Mouse (Mus musculus): Measurements from ENCODE around the gene Trrap. TPM values are rescaled to one million over a fixed set of nuclear protein-coding genes. Genes with fewer than 3 reads are reported as not detected.

Gene Trrap
- total RNA-seq, 2 experiments from 2014 or later = 156 TPM

DNA sequence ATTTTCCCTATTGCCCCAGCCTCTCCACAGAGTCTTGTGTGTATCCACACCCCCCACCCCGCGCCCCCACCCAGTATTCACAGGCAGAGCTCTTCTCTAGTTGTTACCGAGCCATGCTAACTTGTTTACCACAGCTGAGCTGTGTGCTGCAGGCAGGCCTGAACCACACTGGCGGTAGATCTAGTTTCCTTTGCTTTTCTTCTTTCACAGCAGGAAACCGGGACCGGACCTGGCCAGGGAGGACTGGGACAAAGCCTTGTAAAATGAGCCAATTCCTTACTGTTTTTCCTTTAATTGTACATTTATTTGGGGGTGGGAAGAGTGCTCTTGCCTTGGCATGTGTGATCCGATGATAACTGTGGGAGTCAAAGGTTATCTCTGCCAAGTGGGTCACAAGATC lies 101.9 kb downstream of the Trrap start:
- no peak for DNase-seq (ENCODE audit: low spot score in 2 of 2)

GRCm38 (mm10) chr5:144870782-144871181 lies 103.2 kb downstream of the Trrap start:
- no peak for DNase-seq (ENCODE audit: low spot score in 2 of 2)

- DNase-seq (ENCODE audit: low spot score in 2 of 2) = no peak
Observed at GRCm38 (mm10) chr5:144871775-144872174, 104.2 kb downstream of the Trrap start.

DNA sequence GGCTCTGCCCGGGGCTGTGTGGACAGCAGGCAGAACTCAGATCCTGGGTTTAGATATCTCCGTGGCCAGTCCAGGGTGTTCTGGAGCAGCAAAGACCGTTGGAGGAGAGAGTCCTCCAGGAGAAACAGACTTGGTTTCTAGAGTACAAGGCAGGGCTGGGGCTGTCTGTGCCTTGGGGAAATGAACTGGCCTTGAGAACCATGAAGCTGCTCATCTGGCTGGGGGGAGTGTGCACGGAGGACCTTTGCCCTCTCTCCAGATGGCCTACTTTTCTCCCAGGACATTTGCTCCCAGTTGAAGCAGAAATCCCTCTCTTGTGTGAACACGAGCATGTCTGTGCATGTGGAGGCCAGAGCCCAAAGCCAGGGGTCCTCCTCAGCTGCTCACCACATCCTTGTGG lies 104.8 kb downstream of the Trrap start:
- no peak for DNase-seq (ENCODE audit: low spot score in 2 of 2)

- no peak for DNase-seq (ENCODE audit: low spot score in 2 of 2)
Observed at GRCm38 (mm10) chr5:144872867-144873266, 105.3 kb downstream of the Trrap start.

- DNase-seq (ENCODE audit: low spot score in 2 of 2) = no peak
Observed at GRCm38 (mm10) chr5:144875227-144875626, 107.7 kb downstream of the Trrap start.

GRCm38 (mm10) chr5:144875892-144876291 lies 108.4 kb downstream of the Trrap start:
- peak in 1 of 2 experiments; percentile 78 for DNase-seq (ENCODE audit: low spot score in 2 of 2)

DNA sequence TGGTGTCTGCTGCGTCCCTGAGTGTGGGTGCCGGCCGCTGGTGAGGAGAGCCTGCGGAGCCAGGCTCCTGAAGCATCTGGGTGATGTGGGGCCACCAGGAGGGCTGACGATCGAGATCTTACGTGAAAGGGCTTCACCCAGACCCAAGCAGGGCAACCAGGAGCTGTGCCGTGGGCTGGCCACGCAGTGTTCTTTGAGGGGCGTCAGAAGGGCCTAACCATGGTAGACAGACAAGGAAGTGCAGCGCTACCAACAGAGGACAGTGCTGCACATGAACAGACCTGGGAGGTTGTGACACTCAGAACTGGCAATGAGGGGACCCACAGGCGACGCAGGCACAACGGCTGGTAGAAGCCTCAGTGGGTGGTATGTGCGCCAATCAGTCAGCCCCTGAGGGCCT lies 109.5 kb downstream of the Trrap start:
- no peak for DNase-seq (ENCODE audit: low spot score in 2 of 2)

- peak in 1 of 2 experiments; percentile 60 for DNase-seq (ENCODE audit: low spot score in 2 of 2)
Observed at GRCm38 (mm10) chr5:144881670-144882399, 114.3 kb downstream of the Trrap start.

DNA sequence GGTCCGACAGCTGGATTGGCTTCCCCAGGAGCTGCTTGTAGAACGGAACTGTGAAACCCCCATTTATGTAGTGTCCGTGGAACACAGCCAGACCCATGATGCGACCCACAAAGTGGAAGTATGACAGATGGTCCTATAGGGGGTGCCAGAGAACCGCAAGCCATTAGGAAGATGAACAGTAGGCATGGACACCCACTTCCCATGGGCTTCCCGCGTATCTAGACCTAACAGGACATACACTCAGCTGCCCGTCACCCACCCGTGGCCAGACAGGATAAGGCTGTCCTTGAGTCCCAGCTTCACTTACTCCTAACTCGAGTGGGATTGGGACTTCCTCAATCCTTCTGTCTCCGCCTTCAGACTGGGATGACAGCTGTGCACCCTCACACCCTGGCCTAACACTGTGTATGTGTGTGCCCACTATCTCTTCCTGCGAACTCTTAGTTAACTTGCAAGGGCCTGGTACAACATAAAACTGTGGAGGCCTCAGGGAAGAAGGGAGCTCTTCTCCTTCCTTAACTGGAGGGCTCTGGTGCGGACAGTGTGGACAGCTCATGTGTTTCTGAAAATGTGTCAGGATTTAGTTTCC lies 117.2 kb downstream of the Trrap start:
- DNase-seq (ENCODE audit: low spot score in 2 of 2) = peak; percentile 30 to 73

DNA sequence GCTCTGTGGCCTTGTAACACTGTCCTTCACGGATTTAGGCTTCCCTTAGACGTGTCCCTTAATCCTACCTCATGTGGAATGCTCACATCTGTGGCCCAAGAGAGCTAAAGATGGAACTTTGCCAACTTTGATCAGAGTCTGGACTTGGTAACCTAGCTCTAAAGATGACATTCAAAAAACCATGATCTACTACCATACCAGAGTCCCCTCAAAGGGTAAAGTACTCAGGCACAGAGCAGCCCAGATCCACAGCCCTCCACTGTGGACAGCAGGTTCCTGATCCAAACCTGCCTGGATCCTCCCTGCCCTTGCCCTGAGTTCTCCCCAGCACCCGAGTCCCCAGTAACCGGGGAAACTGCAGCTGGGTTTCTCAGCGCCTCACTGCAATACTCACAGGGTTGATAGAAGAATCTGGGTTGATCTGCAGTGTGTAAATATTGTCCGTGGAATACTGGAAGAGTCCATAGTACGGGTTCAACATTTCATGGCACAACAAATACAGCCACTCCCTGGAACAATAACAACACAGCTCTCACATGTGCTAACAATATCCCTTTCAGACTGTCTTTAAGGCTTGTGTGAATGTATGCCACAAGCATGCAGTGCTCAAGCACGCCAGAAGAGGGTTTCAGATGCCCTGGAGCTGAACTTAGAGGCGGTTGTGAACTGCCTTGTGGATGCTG lies 118.6 kb downstream of the Trrap start:
- DNase-seq (ENCODE audit: low spot score in 2 of 2) = no peak

DNA sequence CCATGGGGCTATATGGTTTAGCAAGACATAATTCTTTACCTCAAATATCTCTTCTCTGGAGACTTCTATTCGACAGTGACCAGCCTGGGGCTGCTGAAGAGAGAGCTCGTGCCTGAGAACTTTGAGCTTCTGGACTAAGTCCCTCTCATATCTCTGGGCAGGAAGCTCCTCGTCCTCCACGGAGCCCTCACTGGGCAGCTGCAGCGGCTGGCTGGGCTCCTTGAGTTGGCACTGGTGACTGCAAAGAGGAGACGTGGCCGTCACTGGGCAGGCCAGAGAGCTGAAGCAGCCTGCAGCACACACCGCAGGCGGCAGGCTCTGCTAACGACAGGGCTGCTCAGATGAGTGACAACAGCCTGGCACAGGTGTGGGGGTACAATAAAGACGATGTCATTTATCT lies 123.7 kb downstream of the Trrap start:
- DNase-seq (ENCODE audit: low spot score in 2 of 2) = no peak

DNA sequence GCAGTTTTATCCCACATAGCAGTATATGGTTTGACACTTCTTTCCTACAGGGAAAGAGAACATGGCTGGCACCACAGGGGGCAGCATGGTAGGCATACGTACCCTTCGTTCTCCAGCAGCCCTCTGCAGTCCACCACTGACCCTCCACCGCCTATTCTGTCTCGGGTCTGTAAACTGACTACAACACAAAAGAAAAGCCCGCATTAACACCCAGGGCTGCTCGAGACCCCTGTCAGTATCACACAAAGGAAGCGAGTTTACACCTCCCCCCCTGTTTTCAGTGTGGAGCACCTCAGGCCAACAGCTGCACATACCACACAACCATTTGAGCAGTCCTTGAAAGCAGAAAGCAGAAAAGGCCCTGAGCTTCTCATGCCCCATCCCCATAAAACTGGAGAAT lies 130.3 kb downstream of the Trrap start:
- DNase-seq (ENCODE audit: low spot score in 2 of 2) = no peak

DNA sequence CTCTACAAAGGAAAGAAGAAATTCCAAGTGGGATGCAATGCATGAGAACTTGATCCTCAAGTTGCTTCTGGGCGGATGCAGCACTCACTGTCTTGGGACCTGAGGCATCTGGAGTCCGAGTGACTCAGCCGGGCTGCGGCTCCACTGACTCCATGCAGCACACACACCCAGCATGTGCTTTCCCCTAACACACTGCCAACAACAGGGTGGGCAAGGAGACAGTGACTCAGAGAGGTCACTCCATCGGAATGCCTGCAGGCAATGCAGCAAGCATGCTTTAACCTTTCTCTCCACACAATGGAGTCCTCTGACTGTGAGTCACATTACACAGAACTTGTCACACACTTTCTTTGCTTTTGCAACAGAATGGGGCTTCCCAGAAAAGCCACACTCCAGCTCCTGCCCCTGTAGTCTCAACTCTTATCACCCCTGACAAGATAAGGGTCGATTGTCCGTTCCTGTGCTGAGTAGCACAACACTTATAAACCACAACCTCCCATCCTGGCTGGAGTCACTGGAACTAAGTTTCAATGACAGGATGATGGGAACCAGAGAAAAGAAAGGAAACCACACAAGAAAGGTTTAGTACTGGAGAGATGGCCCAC lies 131.0 kb downstream of the Trrap start:
- no peak for DNase-seq (ENCODE audit: low spot score in 2 of 2)

GRCm38 (mm10) chr5:144901035-144901434 lies 133.5 kb downstream of the Trrap start:
- no peak for DNase-seq (ENCODE audit: low spot score in 2 of 2)

DNA sequence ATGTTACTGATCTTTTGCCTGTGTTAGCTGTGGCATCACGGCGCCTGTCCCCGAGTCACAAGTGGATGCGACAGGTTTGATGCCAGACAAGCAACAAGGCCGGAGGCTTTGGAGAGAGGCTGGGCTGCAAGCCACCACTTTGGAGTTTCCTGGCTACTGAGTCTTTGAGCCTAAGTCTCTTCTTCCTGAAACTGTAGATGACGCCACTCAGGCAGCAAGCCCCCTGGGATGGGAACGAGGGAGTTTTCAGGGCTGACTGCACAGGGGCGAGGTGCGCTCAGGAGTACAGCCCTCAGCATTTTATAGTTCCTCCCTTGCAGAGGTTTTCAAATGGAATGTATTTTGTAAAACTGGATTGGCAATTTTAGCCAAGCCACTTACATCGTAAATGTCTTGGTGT lies 134.3 kb downstream of the Trrap start:
- DNase-seq (ENCODE audit: low spot score in 2 of 2) = no peak

DNA sequence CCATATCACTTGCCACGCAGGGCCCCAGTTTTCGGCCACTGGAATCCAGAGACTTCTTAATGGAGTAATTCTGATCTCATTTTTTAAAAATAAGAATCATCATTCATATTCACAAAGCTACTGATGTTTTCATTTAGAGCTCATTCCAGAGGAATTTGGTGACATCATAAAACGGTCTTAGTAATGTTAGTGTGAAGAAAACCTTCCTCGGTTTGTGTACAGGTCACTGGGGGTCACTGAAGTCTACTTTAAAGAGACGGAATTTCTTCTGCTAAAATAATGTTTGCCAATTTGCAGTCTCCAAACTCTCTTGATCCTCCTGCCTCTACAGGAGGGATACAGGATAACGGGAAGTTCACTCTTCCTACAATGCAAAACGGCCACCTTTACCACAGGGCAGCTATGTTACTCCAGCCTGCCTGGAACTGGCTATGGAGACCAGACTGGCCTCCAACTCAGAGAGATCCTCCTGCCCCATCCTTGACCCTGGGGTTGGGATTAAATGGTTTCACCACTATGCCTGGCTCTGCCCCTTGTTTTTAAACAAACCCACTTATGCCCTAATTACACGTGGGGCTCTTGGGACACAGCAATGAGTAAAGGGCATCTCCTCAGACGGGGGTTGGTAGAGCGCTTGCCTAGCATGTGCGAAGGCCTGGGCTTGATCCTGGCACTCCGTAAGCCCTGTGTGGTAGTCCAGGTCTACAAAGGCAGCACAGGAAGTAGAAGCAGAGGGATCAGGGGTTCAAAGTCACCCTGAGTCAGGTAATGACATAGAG lies 137.0 kb downstream of the Trrap start:
- no peak for DNase-seq (ENCODE audit: low spot score in 2 of 2)

- no peak for DNase-seq (ENCODE audit: low spot score in 2 of 2)
Observed at GRCm38 (mm10) chr5:144907591-144907990, 140.1 kb downstream of the Trrap start.

Measured in layer of hippocampus, adult 18-20 months (tissue).